Mouse (Mus musculus): ENCODE results near the gene S100a11. TPM values are rescaled to one million over a fixed set of nuclear protein-coding genes. Genes with fewer than 3 reads are reported as not detected.

S100a11 gene
- polyA plus RNA-seq, 1 experiment from 2014 or later = 1,131 TPM

- no peak overlapping the region for H3K4me3 ChIP-seq
- H3K9me3 ChIP-seq = no peaks in the 10 kb centered on the region
- 85% methylated on average over 6 of the region's 6 CpGs for WGBS
- H3K4me1 ChIP-seq = peaks cover 16% of the 10 kb centered on the region
- no peak for ATAC-seq (ENCODE audit: low FRiP score, low read depth)
- peaks cover 26% of the 10 kb centered on the region for H3K36me3 ChIP-seq
- H3K9ac ChIP-seq = no peak overlapping the region
- 0 out of 2 replicates have a peak overlapping the region, but pooled peaks have one; percentile 66 for H3K27ac ChIP-seq
- H3K4me2 ChIP-seq (replicated peaks) = peak overlapping the region; percentile 38; the same call in 1 of the 2 replicates
- no peaks in the 10 kb centered on the region for H3K27me3 ChIP-seq
Measured at GRCm38 (mm10) chr3:93567721-93568120, 47.4 kb downstream of the S100a11 start.

GRCm38 (mm10) chr3:93568428-93569040 lies 48.2 kb downstream of the S100a11 start:
- ATAC-seq (ENCODE audit: low FRiP score, low read depth) = peak; percentile 93
- Histone ChIP-seq H3K4me1 (peaks cover 16% of the 10 kb centered on the region), H3K4me2 (replicated peaks) (peak overlapping the region; percentile 38), H3K27ac (peak overlapping the region; percentile 66), H3K9ac (no peak overlapping the region), H3K27me3 (no peaks in the 10 kb centered on the region), H3K4me3 (no peak overlapping the region), H3K9me3 (no peaks in the 10 kb centered on the region), H3K36me3 (peaks cover 18% of the 10 kb centered on the region)
- 17% methylated on average over 7 of the region's 7 CpGs for WGBS

- WGBS = 32% methylated on average over 2 of the region's 2 CpGs
- peak overlapping the region; percentile 38 for H3K4me2 ChIP-seq (replicated peaks)
- no peak; the same call in 1 of the 2 replicates for ATAC-seq (ENCODE audit: low FRiP score, low read depth)
Measured at GRCm38 (mm10) chr3:93569046-93569445, 48.8 kb downstream of the S100a11 start.

DNA sequence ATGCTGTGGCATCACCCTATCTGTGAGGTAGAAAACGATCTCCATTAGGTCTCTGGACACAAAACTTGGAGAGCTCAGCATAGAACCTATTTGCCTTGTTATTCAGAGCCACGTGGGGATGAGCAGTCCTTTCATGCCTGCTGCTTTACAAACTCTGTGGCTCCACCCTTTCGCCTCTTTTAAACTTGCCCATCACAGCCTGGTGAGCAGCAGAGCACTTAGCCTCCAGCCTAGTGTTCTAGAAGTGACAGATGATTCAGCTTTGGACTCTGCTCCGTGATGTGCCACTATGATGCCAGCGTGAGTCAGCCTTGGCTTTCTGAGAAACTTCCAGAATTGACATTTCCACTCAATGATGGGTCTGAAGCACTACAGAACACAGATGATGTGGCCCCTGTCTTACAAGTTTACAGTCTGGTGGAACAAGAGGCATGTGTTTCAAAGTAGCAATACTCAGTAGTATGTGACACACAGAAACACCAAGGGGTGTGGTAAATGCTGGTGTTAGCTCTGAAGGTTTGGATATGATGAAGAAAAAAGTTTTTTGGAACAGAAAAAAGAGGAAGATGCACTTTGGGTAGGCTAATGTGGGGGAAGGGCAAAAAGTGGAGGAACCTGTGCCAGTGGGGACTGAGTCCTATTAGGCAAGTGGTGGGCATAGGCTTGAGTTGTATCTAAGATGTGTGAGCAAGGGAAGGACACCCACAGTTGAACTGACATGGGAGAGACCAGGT lies 51.9 kb downstream of the S100a11 start:
- Histone ChIP-seq H3K27ac (no peak overlapping the region), H3K27me3 (no peaks in the 10 kb centered on the region), H3K9me3 (no peaks in the 10 kb centered on the region), H3K4me2 (replicated peaks) (no peak overlapping the region), H3K9ac (no peak overlapping the region), H3K36me3 (no peaks in the 10 kb centered on the region), H3K4me3 (no peak overlapping the region), H3K4me1 (peaks cover 16% of the 10 kb centered on the region)
- ATAC-seq (ENCODE audit: low FRiP score, low read depth) = no peak
- 69% methylated on average over 5 of the region's 5 CpGs for WGBS

More at GRCm38 (mm10) chr3:93569046-93569445, 48.8 kb downstream of the S100a11 start:
- Histone ChIP-seq H3K4me1 (peaks cover 16% of the 10 kb centered on the region), H3K9me3 (no peaks in the 10 kb centered on the region), H3K27ac (peak overlapping the region; percentile 66), H3K4me3 (no peak overlapping the region), H3K27me3 (no peaks in the 10 kb centered on the region), H3K9ac (no peak overlapping the region), H3K36me3 (peaks cover 16% of the 10 kb centered on the region; the same call in 1 of the 2 replicates)

Other genes with a start within 250 kb of the S100a11 start
- gene Flg, start 247.0 kb upstream of the S100a11 start, polyA plus RNA-seq (2015; fragmentation: Nextera tagmentation; extraction: Ambion mirVana) = not detected in 2 replicates
- 0.03 TPM in 1 of 2 replicates, not detected in the other for gene Hrnr, start 200.7 kb upstream of the S100a11 start, polyA plus RNA-seq (2015; fragmentation: Nextera tagmentation; extraction: Ambion mirVana)
- gene Rptn, start 126.8 kb upstream of the S100a11 start, polyA plus RNA-seq (2015; fragmentation: Nextera tagmentation; extraction: Ambion mirVana) = not detected in 2 replicates
- 1.1 TPM in 2 replicates for gene Tchh, start 78.2 kb upstream of the S100a11 start, polyA plus RNA-seq (2015; fragmentation: Nextera tagmentation; extraction: Ambion mirVana)
- gene Tchhl1, start 51.7 kb upstream of the S100a11 start, polyA plus RNA-seq (2015; fragmentation: Nextera tagmentation; extraction: Ambion mirVana) = not detected in 2 replicates
- gene S100a10, start 34.6 kb downstream of the S100a11 start, polyA plus RNA-seq (2015; fragmentation: Nextera tagmentation; extraction: Ambion mirVana) = 345 and 367 TPM in 2 replicates
- gene Tdpoz2, start 132.2 kb downstream of the S100a11 start, polyA plus RNA-seq (2015; fragmentation: Nextera tagmentation; extraction: Ambion mirVana) = not detected in 2 replicates
- gene Tdpoz1, start 155.8 kb downstream of the S100a11 start, polyA plus RNA-seq (2015; fragmentation: Nextera tagmentation; extraction: Ambion mirVana) = not detected in 2 replicates
- not detected in 2 replicates for gene Gm37596, start 172.6 kb downstream of the S100a11 start, polyA plus RNA-seq (2015; fragmentation: Nextera tagmentation; extraction: Ambion mirVana)

Measured in limb, embryonic 13.5 days (tissue).